Mouse (Mus musculus) neural tube, embryonic 11.5 days (tissue): ENCODE results near the gene Lsm6. TPM values are rescaled to one million over a fixed set of nuclear protein-coding genes. Genes with fewer than 3 reads are reported as not detected.

ENCODE experiments used
- polyA plus RNA-seq: library from polyadenylated mRNA; unstranded; fragments of >200 nt; fragmentation: Nextera tagmentation; extraction: Ambion mirVana; gene quantifications from 2 replicates; pipeline ENCODE4 v1.2.1, GENCODE M21; 2014

Lsm6 gene
- polyA plus RNA-seq, 1 experiment from 2014 or later, result 239 TPM

Other genes with a start within 250 kb of the Lsm6 start
- 12.1 and 12.5 TPM in 2 replicates for gene Zfp827, start 207.3 kb upstream of the Lsm6 start, polyA plus RNA-seq